Mouse (Mus musculus) bone marrow macrophage, adult 2 months (primary cell): ENCODE measurements around the gene Dcakd.

Experiments
- CTCF ChIP-seq: IDR thresholded peaks from 2 replicates; pipeline ENCODE4 v1.5.1; 2012; ENCODE audit warnings: low read depth, mild to moderate bottlenecking, low read length, moderate library complexity
- POLR2A ChIP-seq: IDR thresholded peaks from 2 replicates; pipeline ENCODE4 v1.6.1; 2012; ENCODE audit warnings: mild to moderate bottlenecking, low read depth, low read length, borderline replicate concordance

- TF ChIP-seq POLR2A (no peak), CTCF (no peak)
Observed at GRCm38 (mm10) chr11:103018860-103019259, 9.3 kb downstream of the Dcakd start.
